Mouse (Mus musculus) neural tube, embryonic 12.5 days (tissue): ENCODE results near the gene Obp2a. TPM values are rescaled to one million over a fixed set of nuclear protein-coding genes. Genes with fewer than 3 reads are reported as not detected.
"Not testable (repeated sequence)": the region's sequence is repeated elsewhere in the genome, so short reads cannot be mapped to it uniquely, and the experiment has no call there.

Source experiments
- ATAC-seq: fragments of 200-750 bp; cut with Nextera tagmentation; 2 replicates; pipeline ENCODE4 v1.8.0; 2017; ENCODE audit warnings: low read depth, mild to moderate bottlenecking, moderate TSS enrichment, moderate library complexity; ENCODE audit not compliant: low FRiP score
- H3K27ac ChIP-seq: fragments of 300-500 bp; sonication (generic); 2 replicates; pipeline ENCODE4 v1.5.1; 2016
- H3K27me3 ChIP-seq: fragments of 300-500 bp; sonication (generic); replicated peaks from 2 replicates; pipeline ENCODE4 v1.6.1; 2016; ENCODE audit warnings: mild to moderate bottlenecking
- H3K36me3 ChIP-seq: fragments of 300-500 bp; sonication (generic); 2 replicates; pipeline ENCODE4 v1.6.1; 2016; ENCODE audit warnings: mild to moderate bottlenecking
- H3K4me1 ChIP-seq: fragments of 300-500 bp; sonication (generic); 2 replicates; pipeline ENCODE4 v1.6.1; 2016
- H3K4me2 ChIP-seq: fragments of 300-500 bp; sonication (generic); replicated peaks from 2 replicates; pipeline ENCODE4 v1.6.1; 2016; ENCODE audit warnings: mild to moderate bottlenecking
- H3K4me3 ChIP-seq: fragments of 300-500 bp; sonication (generic); 2 replicates; pipeline ENCODE4 v1.5.1; 2016
- H3K9ac ChIP-seq: fragments of 300-500 bp; sonication (generic); 2 replicates; pipeline ENCODE4 v1.6.1; 2016; ENCODE audit warnings: mild to moderate bottlenecking
- H3K9me3 ChIP-seq: fragments of 300-500 bp; sonication (generic); 2 replicates; pipeline ENCODE4 v1.6.1; 2016; ENCODE audit warnings: mild to moderate bottlenecking
- WGBS: fragments of 180-500 bp; shearing (Covaris S2); methylation state at CpG from one replicate; pipeline ENCODE4 v1.1.7; 2016; 5-methylcytosine and 5-hydroxymethylcytosine counted together
- polyA plus RNA-seq: library from polyadenylated mRNA; unstranded; fragments of >200 nt; fragmentation: Nextera tagmentation; extraction: Ambion mirVana; gene quantifications from 2 replicates; pipeline ENCODE4 v1.2.1, GENCODE M21; 2016

Gene Obp2a
- polyA plus RNA-seq, 1 experiment from 2014 or later, result not detected

- 55% methylated on average over 2 of the region's 2 CpGs for WGBS
- Histone ChIP-seq H3K36me3 (no peaks in the 10 kb centered on the region), H3K9ac (no peak overlapping the region), H3K4me2 (no peak overlapping the region), H3K27me3 (no peaks in the 10 kb centered on the region), H3K27ac (no peak overlapping the region), H3K4me3 (no peak overlapping the region), H3K9me3 (0 out of 2 replicates have a peak, but pooled peaks cover under 1% of the 10 kb centered on the region), H3K4me1 (no peaks in the 10 kb centered on the region)
- no peak for ATAC-seq
Measured at GRCm38 (mm10) chr2:25733199-25733930, 33.5 kb downstream of the Obp2a start.

DNA sequence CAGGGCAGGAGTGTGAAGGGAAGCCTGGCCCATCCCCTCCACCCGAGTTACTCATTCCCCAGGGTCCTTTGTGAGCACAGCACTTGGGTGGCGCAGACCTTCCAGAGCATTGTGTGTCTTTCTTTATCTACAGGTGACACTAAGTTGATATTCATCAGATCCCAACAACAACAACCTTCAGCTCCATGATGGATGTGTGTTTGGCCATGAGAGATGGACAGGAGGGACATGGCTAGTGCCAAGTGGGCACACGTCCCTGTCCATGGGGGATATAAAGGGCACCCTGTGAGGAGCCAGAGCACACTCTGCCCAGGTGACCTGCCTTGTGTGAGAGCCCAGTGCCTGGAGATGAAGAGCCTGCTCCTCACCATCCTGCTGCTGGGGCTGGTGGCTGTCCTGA is 36.9 kb downstream of the Obp2a start, which contains the start of gene Obp2b:
Gene Obp2b (plus strand): TSS at position 301 of the 400 bp plus-strand sequence.
- WGBS, result 86% methylated on average over 3 of the region's 3 CpGs
- H3K9ac ChIP-seq, ATAC-seq, H3K4me3 ChIP-seq, H3K27me3 ChIP-seq, H3K4me2 ChIP-seq, H3K27ac ChIP-seq, H3K4me1 ChIP-seq, H3K9me3 ChIP-seq, H3K36me3 ChIP-seq: not testable (repeated sequence)

- no peaks in the 10 kb centered on the region for H3K36me3 ChIP-seq
Measured at GRCm38 (mm10) chr2:25741671-25742070, 41.8 kb downstream of the Obp2a start.

More at GRCm38 (mm10) chr2:25741671-25742070, 41.8 kb downstream of the Obp2a start:
- WGBS, result 74% methylated on average over 1 of the region's 1 CpGs
- Histone ChIP-seq H3K4me2 (no peak overlapping the region), H3K27ac (no peak overlapping the region), H3K9ac (no peak overlapping the region), H3K9me3 (no peaks in the 10 kb centered on the region), H3K4me1 (no peaks in the 10 kb centered on the region), H3K27me3 (no peaks in the 10 kb centered on the region), H3K4me3 (no peak overlapping the region)
- no peak for ATAC-seq

Other genes with a start within 250 kb of the Obp2a start
- gene Clic3, start 243.2 kb upstream of the Obp2a start, polyA plus RNA-seq, result 1.7 and 2.3 TPM in 2 replicates
- gene Paxx, start 238.9 kb upstream of the Obp2a start, polyA plus RNA-seq, result 49.5 and 52.5 TPM in 2 replicates
- gene Ptgds, start 230.0 kb upstream of the Obp2a start, polyA plus RNA-seq, result 1.1 and 1.4 TPM in 2 replicates
- gene Lcn12, start 206.1 kb upstream of the Obp2a start, polyA plus RNA-seq, result not detected in 2 replicates
- 107 and 118 TPM in 2 replicates for gene Fbxw5, start 199.3 kb upstream of the Obp2a start, polyA plus RNA-seq
- gene C8g, start 198.3 kb upstream of the Obp2a start, polyA plus RNA-seq, result 5.3 and 6.1 TPM in 2 replicates
- 26.9 and 28.0 TPM in 2 replicates for gene Traf2, start 153.1 kb upstream of the Obp2a start, polyA plus RNA-seq
- gene Edf1, start 142.2 kb upstream of the Obp2a start, polyA plus RNA-seq, result 386 TPM in 2 replicates
- 1.7 and 4.8 TPM in 2 replicates for gene Mamdc4, start 125.2 kb upstream of the Obp2a start, polyA plus RNA-seq
- gene Phpt1, start 124.8 kb upstream of the Obp2a start, polyA plus RNA-seq, result 169 and 176 TPM in 2 replicates
- gene Ajm1, start 118.3 kb upstream of the Obp2a start, polyA plus RNA-seq, result 2.3 and 3.0 TPM in 2 replicates
- gene Rabl6, start 91.5 kb upstream of the Obp2a start, polyA plus RNA-seq, result 78.3 and 82.5 TPM in 2 replicates
- gene Ccdc183, start 82.4 kb upstream of the Obp2a start, polyA plus RNA-seq, result 0.26 and 0.30 TPM in 2 replicates
- gene Tmem141, start 78.0 kb upstream of the Obp2a start, polyA plus RNA-seq, result 22.7 and 24.9 TPM in 2 replicates
- gene Fcna, start 72.0 kb upstream of the Obp2a start, polyA plus RNA-seq, result 1.2 and 1.3 TPM in 2 replicates
- gene Lcn8, start 46.9 kb upstream of the Obp2a start, polyA plus RNA-seq, result not detected in 2 replicates
- not detected in 2 replicates for gene Lcn5, start 42.1 kb upstream of the Obp2a start, polyA plus RNA-seq
- gene Lcn6, start 23.3 kb upstream of the Obp2a start, polyA plus RNA-seq, result not detected in 2 replicates
- not detected in 2 replicates for gene Lcn10, start 17.3 kb upstream of the Obp2a start, polyA plus RNA-seq
- 94.1 and 95.1 TPM in 2 replicates for gene Bmyc, start 6.7 kb downstream of the Obp2a start, polyA plus RNA-seq
- gene Obp2b, start 37.0 kb downstream of the Obp2a start, polyA plus RNA-seq, result not detected in 2 replicates
- gene Lcn3, start 65.5 kb downstream of the Obp2a start, polyA plus RNA-seq, result not detected in 2 replicates
- not detected in 2 replicates for gene Lcn11, start 77.0 kb downstream of the Obp2a start, polyA plus RNA-seq
- not detected in 2 replicates for gene Gm13539, start 82.2 kb downstream of the Obp2a start, polyA plus RNA-seq
- not detected in 2 replicates for gene Glt6d1, start 115.8 kb downstream of the Obp2a start, polyA plus RNA-seq
- gene Lcn9, start 123.1 kb downstream of the Obp2a start, polyA plus RNA-seq, result not detected in 2 replicates
- gene Sohlh1, start 147.2 kb downstream of the Obp2a start, polyA plus RNA-seq, result not detected in 2 replicates
- 4.4 and 5.4 TPM in 2 replicates for gene Kcnt1, start 163.7 kb downstream of the Obp2a start, polyA plus RNA-seq